Mouse (Mus musculus): ENCODE data around the gene Emg1. TPM values are rescaled to one million over a fixed set of nuclear protein-coding genes. Genes with fewer than 3 reads are reported as not detected.

Emg1 gene
- polyA plus RNA-seq, 1 experiment from 2014 or later: 219 TPM

- H3K36me3 ChIP-seq (ENCODE audit: insufficient read depth, low read length): peaks cover 42% of the 10 kb centered on the region
- H3K27ac ChIP-seq (ENCODE audit: low read length): peak overlapping the region; percentile 50; the same call in 1 of the 2 replicates
- H3K4me3 ChIP-seq (ENCODE audit: low read length): peak overlapping the region; percentile 28
- H3K4me2 ChIP-seq (replicated peaks; ENCODE audit: low read depth, low read length): peak overlapping the region; percentile 44
- no peaks in the 10 kb centered on the region for H3K9me3 ChIP-seq (ENCODE audit: low read length)
- 64% methylated on average over 20 of the region's 20 CpGs for WGBS
- peaks cover 15% of the 10 kb centered on the region for H3K4me1 ChIP-seq (ENCODE audit: insufficient read depth, low read length)
- ATAC-seq (ENCODE audit: low FRiP score, low TSS enrichment): no peak
- no peak overlapping the region for H3K9ac ChIP-seq (replicated peaks; ENCODE audit: low read length)
- H3K27me3 ChIP-seq (ENCODE audit: insufficient read depth, low read length): no peaks in the 10 kb centered on the region
These were observed 5.0 kb upstream of the Emg1 start for GRCm38 (mm10) chr6:124716864-124717490.

- H3K36me3 ChIP-seq (ENCODE audit: insufficient read depth, low read length): peaks cover 50% of the 10 kb centered on the region
- peaks cover 33% of the 10 kb centered on the region for H3K4me1 ChIP-seq (ENCODE audit: insufficient read depth, low read length)
- H3K9me3 ChIP-seq (ENCODE audit: low read length): no peaks in the 10 kb centered on the region
- WGBS: 8% methylated on average over 11 of the region's 11 CpGs
- peak overlapping the region; percentile 93 for H3K27ac ChIP-seq (ENCODE audit: low read length)
- peak overlapping the region; percentile 98 for H3K4me3 ChIP-seq (ENCODE audit: low read length)
- H3K27me3 ChIP-seq (ENCODE audit: insufficient read depth, low read length): no peaks in the 10 kb centered on the region
- no peak for ATAC-seq (ENCODE audit: low FRiP score, low TSS enrichment)
- H3K4me2 ChIP-seq (replicated peaks; ENCODE audit: low read depth, low read length): peak overlapping the region; percentile 93
- peak overlapping the region; percentile 93 for H3K9ac ChIP-seq (replicated peaks; ENCODE audit: low read length)
These were observed 940 bp upstream of the Emg1 start for GRCm38 (mm10) chr6:124712918-124713317.

GRCm38 (mm10) chr6:124708289-124708889 lies 3.6 kb downstream of the Emg1 start:
- no peak for ATAC-seq (ENCODE audit: low FRiP score, low TSS enrichment)
- Histone ChIP-seq H3K9ac (replicated peaks; ENCODE audit: low read length) (no peak overlapping the region), H3K4me3 (ENCODE audit: low read length) (no peak overlapping the region), H3K27me3 (ENCODE audit: insufficient read depth, low read length) (no peaks in the 10 kb centered on the region), H3K9me3 (ENCODE audit: low read length) (no peaks in the 10 kb centered on the region), H3K4me2 (replicated peaks; ENCODE audit: low read depth, low read length) (no peak overlapping the region), H3K36me3 (ENCODE audit: insufficient read depth, low read length) (peaks cover 43% of the 10 kb centered on the region), H3K27ac (ENCODE audit: low read length) (no peak overlapping the region), H3K4me1 (ENCODE audit: insufficient read depth, low read length) (peaks cover 23% of the 10 kb centered on the region)
- 89% methylated on average over 10 of the region's 10 CpGs for WGBS

- H3K36me3 ChIP-seq (ENCODE audit: insufficient read depth, low read length): peaks cover 63% of the 10 kb centered on the region
- no peaks in the 10 kb centered on the region for H3K27me3 ChIP-seq (ENCODE audit: insufficient read depth, low read length)
- 68% methylated on average over 5 of the region's 5 CpGs for WGBS
- H3K9me3 ChIP-seq (ENCODE audit: low read length): no peaks in the 10 kb centered on the region
- ATAC-seq (ENCODE audit: low FRiP score, low TSS enrichment): no peak
- peaks cover 18% of the 10 kb centered on the region for H3K4me1 ChIP-seq (ENCODE audit: insufficient read depth, low read length)
- no peak overlapping the region for H3K4me3 ChIP-seq (ENCODE audit: low read length)
- no peak overlapping the region for H3K4me2 ChIP-seq (replicated peaks; ENCODE audit: low read depth, low read length)
- no peak overlapping the region for H3K27ac ChIP-seq (ENCODE audit: low read length)
- no peak overlapping the region for H3K9ac ChIP-seq (replicated peaks; ENCODE audit: low read length)
These were observed 5.8 kb downstream of the Emg1 start for GRCm38 (mm10) chr6:124706061-124706627.

GRCm38 (mm10) chr6:124704417-124704816 lies 7.6 kb downstream of the Emg1 start:
- Histone ChIP-seq H3K9ac (replicated peaks; ENCODE audit: low read length) (no peak overlapping the region), H3K4me3 (ENCODE audit: low read length) (no peak overlapping the region), H3K36me3 (ENCODE audit: insufficient read depth, low read length) (peaks cover 60% of the 10 kb centered on the region), H3K27me3 (ENCODE audit: insufficient read depth, low read length) (no peaks in the 10 kb centered on the region), H3K4me2 (replicated peaks; ENCODE audit: low read depth, low read length) (no peak overlapping the region), H3K4me1 (ENCODE audit: insufficient read depth, low read length) (peaks cover 11% of the 10 kb centered on the region), H3K9me3 (ENCODE audit: low read length) (no peaks in the 10 kb centered on the region), H3K27ac (ENCODE audit: low read length) (no peak overlapping the region)
- no peak for ATAC-seq (ENCODE audit: low FRiP score, low TSS enrichment)
- 90% methylated on average over 2 of the region's 2 CpGs for WGBS

GRCm38 (mm10) chr6:124703789-124704188 lies 8.2 kb downstream of the Emg1 start:
- no peak overlapping the region for H3K4me2 ChIP-seq (replicated peaks; ENCODE audit: low read depth, low read length)
- peaks cover 59% of the 10 kb centered on the region for H3K36me3 ChIP-seq (ENCODE audit: insufficient read depth, low read length)
- no peak overlapping the region for H3K4me3 ChIP-seq (ENCODE audit: low read length)
- peaks cover 8% of the 10 kb centered on the region for H3K4me1 ChIP-seq (ENCODE audit: insufficient read depth, low read length)
- no peaks in the 10 kb centered on the region for H3K9me3 ChIP-seq (ENCODE audit: low read length)
- no peaks in the 10 kb centered on the region for H3K27me3 ChIP-seq (ENCODE audit: insufficient read depth, low read length)
- ATAC-seq (ENCODE audit: low FRiP score, low TSS enrichment): no peak
- no peak overlapping the region for H3K27ac ChIP-seq (ENCODE audit: low read length)
- 82% methylated on average over 7 of the region's 7 CpGs for WGBS
- H3K9ac ChIP-seq (replicated peaks; ENCODE audit: low read length): no peak overlapping the region

GRCm38 (mm10) chr6:124702784-124703103 lies 9.2 kb downstream of the Emg1 start:
- peak; percentile 47 for ATAC-seq (ENCODE audit: low FRiP score, low TSS enrichment)
- H3K4me2 ChIP-seq (replicated peaks; ENCODE audit: low read depth, low read length): no peak overlapping the region
- no peak overlapping the region for H3K27ac ChIP-seq (ENCODE audit: low read length)
- no peak overlapping the region for H3K4me3 ChIP-seq (ENCODE audit: low read length)
- H3K9ac ChIP-seq (replicated peaks; ENCODE audit: low read length): no peak overlapping the region
- no peaks in the 10 kb centered on the region for H3K27me3 ChIP-seq (ENCODE audit: insufficient read depth, low read length)
- H3K36me3 ChIP-seq (ENCODE audit: insufficient read depth, low read length): peaks cover 53% of the 10 kb centered on the region
- H3K4me1 ChIP-seq (ENCODE audit: insufficient read depth, low read length): peaks cover 8% of the 10 kb centered on the region
- WGBS: 45% methylated on average over 3 of the region's 3 CpGs
- no peaks in the 10 kb centered on the region for H3K9me3 ChIP-seq (ENCODE audit: low read length)

- Histone ChIP-seq H3K27ac (ENCODE audit: low read length) (no peak overlapping the region), H3K36me3 (ENCODE audit: insufficient read depth, low read length) (peaks cover 48% of the 10 kb centered on the region), H3K27me3 (ENCODE audit: insufficient read depth, low read length) (no peaks in the 10 kb centered on the region), H3K9me3 (ENCODE audit: low read length) (no peaks in the 10 kb centered on the region), H3K4me2 (replicated peaks; ENCODE audit: low read depth, low read length) (no peak overlapping the region), H3K9ac (replicated peaks; ENCODE audit: low read length) (no peak overlapping the region), H3K4me3 (ENCODE audit: low read length) (no peak overlapping the region), H3K4me1 (ENCODE audit: insufficient read depth, low read length) (peaks cover 8% of the 10 kb centered on the region)
- 91% methylated on average over 17 of the region's 17 CpGs for WGBS
- ATAC-seq (ENCODE audit: low FRiP score, low TSS enrichment): peak; percentile 5; the same call in 1 of the 2 replicates
These were observed 9.7 kb downstream of the Emg1 start for GRCm38 (mm10) chr6:124702102-124702783.

GRCm38 (mm10) chr6:124701338-124701737 lies 10.6 kb downstream of the Emg1 start:
- Histone ChIP-seq H3K9ac (replicated peaks; ENCODE audit: low read length) (no peak overlapping the region), H3K4me3 (ENCODE audit: low read length) (no peak overlapping the region), H3K36me3 (ENCODE audit: insufficient read depth, low read length) (peaks cover 47% of the 10 kb centered on the region), H3K9me3 (ENCODE audit: low read length) (no peaks in the 10 kb centered on the region), H3K27ac (ENCODE audit: low read length) (no peak overlapping the region), H3K4me1 (ENCODE audit: insufficient read depth, low read length) (peaks cover 8% of the 10 kb centered on the region), H3K4me2 (replicated peaks; ENCODE audit: low read depth, low read length) (no peak overlapping the region), H3K27me3 (ENCODE audit: insufficient read depth, low read length) (no peaks in the 10 kb centered on the region)
- 84% methylated on average over 8 of the region's 8 CpGs for WGBS
- ATAC-seq (ENCODE audit: low FRiP score, low TSS enrichment): no peak

Data from kidney, embryonic 16.5 days (tissue).